Mouse (Mus musculus) C2C12 (cell line): Measurements from ENCODE around the gene Pkd1. TPM values are rescaled to one million over a fixed set of nuclear protein-coding genes. Genes with fewer than 3 reads are reported as not detected.

Experiments used
- H3K27me3 ChIP-seq: one replicate; pipeline ENCODE4 v1.6.1; 2011; ENCODE audit not compliant: control insufficient read depth, insufficient read depth, insufficient read length
- H3K36me3 ChIP-seq: one replicate; pipeline ENCODE4 v1.6.1; 2011; ENCODE audit not compliant: control insufficient read depth, insufficient read depth
- H3K4me3 ChIP-seq: one replicate; pipeline ENCODE4 v1.5.1; 2011; ENCODE audit warnings: mild to moderate bottlenecking, control low read depth; ENCODE audit not compliant: poor library complexity, insufficient read depth, severe bottlenecking
- H3K79me2 ChIP-seq: one replicate; pipeline ENCODE4 v1.6.1; 2011; ENCODE audit not compliant: control insufficient read depth, insufficient read depth
- H3K79me3 ChIP-seq: one replicate; pipeline ENCODE4 v1.6.1; 2011; ENCODE audit warnings: low read depth, control low read depth
- H3ac ChIP-seq: one replicate; pipeline ENCODE3; 2011; ENCODE audit warnings: low read depth; ENCODE audit not compliant: control insufficient read depth, insufficient read length
- CEBPB ChIP-seq: IDR thresholded peaks from one replicate; pipeline ENCODE4 v1.6.1; 2011; ENCODE audit warnings: low read depth, mild to moderate bottlenecking, control low read depth, moderate library complexity
- CTCF ChIP-seq: IDR thresholded peaks from one replicate; pipeline ENCODE4 v1.5.1; 2011; ENCODE audit not compliant: control insufficient read depth, insufficient read depth, insufficient read length
- FOSL1 ChIP-seq: IDR thresholded peaks from one replicate; pipeline ENCODE4 v1.8.0; 2011; ENCODE audit warnings: mild to moderate bottlenecking, low read length; ENCODE audit not compliant: poor library complexity, insufficient read depth, severe bottlenecking
- MAX ChIP-seq: IDR thresholded peaks from one replicate; pipeline ENCODE4 v1.6.1; 2011; ENCODE audit warnings: mild to moderate bottlenecking, control low read depth
- MYOD1 ChIP-seq: IDR thresholded peaks from one replicate; pipeline ENCODE4 v1.6.1; 2011; ENCODE audit warnings: low read depth; ENCODE audit not compliant: control insufficient read depth, insufficient read length
- MYOG ChIP-seq: IDR thresholded peaks from one replicate; pipeline ENCODE4 v1.6.1; 2011; ENCODE audit not compliant: control insufficient read depth, insufficient read length; ENCODE audit errors: extremely low read depth
- USF1 ChIP-seq: IDR thresholded peaks from one replicate; pipeline ENCODE4 v1.6.1; 2011; ENCODE audit warnings: low read depth, mild to moderate bottlenecking, control low read depth, moderate library complexity
- polyA plus RNA-seq: library from polyadenylated mRNA; unstranded; fragments of >200 nt; fragmentation: generic; extraction: Trizol; gene quantifications from one replicate; pipeline ENCODE4 v1.2.1, GENCODE M21; 2012; ENCODE audit warnings: missing spikeins

Pkd1 gene
- polyA plus RNA-seq, 1 experiment = 50.6 TPM

GRCm38 (mm10) chr17:24591695-24592094 lies 42.1 kb downstream of the Pkd1 start:
- H3K36me3 ChIP-seq = peaks cover 82% of the 10 kb centered on the region

GRCm38 (mm10) chr17:24593248-24593647 lies 43.6 kb downstream of the Pkd1 start:
- TF ChIP-seq CTCF = no peak
- no peaks in the 10 kb centered on the region for H3K79me2 ChIP-seq
- no peak overlapping the region for H3K4me3 ChIP-seq
- peaks cover 73% of the 10 kb centered on the region for H3K36me3 ChIP-seq
- no peaks in the 10 kb centered on the region for H3K79me3 ChIP-seq
- no peaks in the 10 kb centered on the region for H3K27me3 ChIP-seq
- no peak overlapping the region for H3ac ChIP-seq

More at GRCm38 (mm10) chr17:24591695-24592094, 42.1 kb downstream of the Pkd1 start:
- H3ac ChIP-seq = no peak overlapping the region
- no peaks in the 10 kb centered on the region for H3K79me3 ChIP-seq
- no peak overlapping the region for H3K4me3 ChIP-seq
- no peaks in the 10 kb centered on the region for H3K27me3 ChIP-seq
- no peaks in the 10 kb centered on the region for H3K79me2 ChIP-seq
- TF ChIP-seq MAX (no peak), CTCF (no peak), FOSL1 (no peak), MYOD1 (no peak), MYOG (no peak), USF1 (no peak), CEBPB (no peak)

GRCm38 (mm10) chr17:24593992-24594890 lies 44.6 kb downstream of the Pkd1 start:
- H3ac ChIP-seq = no peak overlapping the region
- H3K79me2 ChIP-seq = no peaks in the 10 kb centered on the region
- no peaks in the 10 kb centered on the region for H3K27me3 ChIP-seq
- TF ChIP-seq MAX (no peak), USF1 (no peak), MYOD1 (no peak), CTCF (no peak), MYOG (no peak), FOSL1 (no peak), CEBPB (no peak)
- no peaks in the 10 kb centered on the region for H3K79me3 ChIP-seq
- peaks cover 73% of the 10 kb centered on the region for H3K36me3 ChIP-seq
- H3K4me3 ChIP-seq = no peak overlapping the region

- Histone ChIP-seq H3K27me3 (no peaks in the 10 kb centered on the region), H3K4me3 (no peak overlapping the region), H3K36me3 (peaks cover 69% of the 10 kb centered on the region), H3ac (no peak overlapping the region), H3K79me3 (no peaks in the 10 kb centered on the region), H3K79me2 (no peaks in the 10 kb centered on the region)
- TF ChIP-seq MYOD1 = no peak
- TF ChIP-seq FOSL1 = no peak
- no peak for TF ChIP-seq CEBPB
- TF ChIP-seq CTCF = no peak
- no peak for TF ChIP-seq USF1
- TF ChIP-seq MAX = no peak
- no peak for TF ChIP-seq MYOG
Observed at GRCm38 (mm10) chr17:24595126-24596072, 45.8 kb downstream of the Pkd1 start.

GRCm38 (mm10) chr17:24596073-24596466 lies 46.4 kb downstream of the Pkd1 start:
- Histone ChIP-seq H3K79me2 (no peaks in the 10 kb centered on the region), H3K4me3 (no peak overlapping the region), H3K27me3 (no peaks in the 10 kb centered on the region), H3ac (no peak overlapping the region), H3K79me3 (no peaks in the 10 kb centered on the region), H3K36me3 (peaks cover 63% of the 10 kb centered on the region)
- no peak for TF ChIP-seq CTCF
- TF ChIP-seq MAX = no peak
- TF ChIP-seq FOSL1 = no peak
- TF ChIP-seq CEBPB = no peak
